Mouse (Mus musculus) liver, adult 2 months (tissue): ENCODE data around the gene Rab30. TPM values are rescaled to one million over a fixed set of nuclear protein-coding genes. Genes with fewer than 3 reads are reported as not detected.

Source experiments
- DNase-seq: peaks from one replicate; pipeline ENCODE4 v3.0.0-alpha.2; 2011; ENCODE audit warnings: low read depth, low spot score; ENCODE audit errors: extremely low read depth
- H3K27ac ChIP-seq: fragments of 200-500 bp; replicated peaks from 2 replicates; pipeline ENCODE4 v1.5.1; 2012; ENCODE audit warnings: low read depth, mild to moderate bottlenecking, control low read depth, inconsistent platforms, low read length; ENCODE audit not compliant: insufficient read depth
- H3K27me3 ChIP-seq: fragments of 200-500 bp; 2 replicates; pipeline ENCODE4 v1.6.1; 2012; ENCODE audit warnings: mild to moderate bottlenecking, moderate library complexity, low read length, inconsistent platforms; ENCODE audit not compliant: control insufficient read depth, insufficient read depth
- H3K36me3 ChIP-seq: fragments of 200-500 bp; 2 replicates; pipeline ENCODE4 v1.6.1; 2012; ENCODE audit warnings: low read length, inconsistent platforms; ENCODE audit not compliant: control insufficient read depth, insufficient read depth
- H3K4me1 ChIP-seq: fragments of 200-500 bp; 2 replicates; pipeline ENCODE4 v1.6.1; 2011; ENCODE audit warnings: low read length; ENCODE audit not compliant: control insufficient read depth, insufficient read depth
- H3K4me3 ChIP-seq: fragments of 200-500 bp; 2 replicates; pipeline ENCODE4 v1.5.1; 2011; ENCODE audit warnings: low read depth, mild to moderate bottlenecking, control low read depth, low read length, moderate library complexity; ENCODE audit not compliant: insufficient read depth
- H3K79me2 ChIP-seq: fragments of 200-500 bp; 2 replicates; pipeline ENCODE4 v1.6.1; 2012; ENCODE audit warnings: inconsistent platforms, mild to moderate bottlenecking, low read length, moderate library complexity; ENCODE audit not compliant: control insufficient read depth, insufficient read depth
- H3K9ac ChIP-seq: fragments of 200-500 bp; 2 replicates; pipeline ENCODE4 v1.6.1; 2012; ENCODE audit warnings: low read depth, mild to moderate bottlenecking, control low read depth, inconsistent platforms, low read length
- CTCF ChIP-seq: fragments of 200-500 bp; IDR thresholded peaks from 2 replicates; pipeline ENCODE4 v1.5.1; 2011; ENCODE audit warnings: low read depth, low read length, control low read depth
- POLR2A ChIP-seq: fragments of 200-500 bp; IDR thresholded peaks from 2 replicates; pipeline ENCODE4 v1.6.1; 2011; ENCODE audit warnings: low read length, control low read depth; ENCODE audit not compliant: insufficient read depth; ENCODE audit errors: extremely low read depth
- WGBS: fragments of 180-500 bp; shearing (Covaris S2); methylation state at CpG from one replicate; pipeline ENCODE4 v1.1.7; 2018; 5-methylcytosine and 5-hydroxymethylcytosine counted together
- polyA plus RNA-seq: library from polyadenylated mRNA; depleted of rRNA; stranded (reverse); fragments of >200 nt; gene quantifications from 2 replicates; pipeline ENCODE4 v1.2.3, GENCODE M21; 2012
- total RNA-seq: library from RNA; depleted of rRNA; stranded (reverse); fragments of >200 nt; gene quantifications from 2 replicates; pipeline ENCODE4 v1.2.3, GENCODE M21; 2014

The Rab30 gene
- total and polyA plus RNA-seq, 2 experiments, result 2.9 to 12.1 TPM

DNA sequence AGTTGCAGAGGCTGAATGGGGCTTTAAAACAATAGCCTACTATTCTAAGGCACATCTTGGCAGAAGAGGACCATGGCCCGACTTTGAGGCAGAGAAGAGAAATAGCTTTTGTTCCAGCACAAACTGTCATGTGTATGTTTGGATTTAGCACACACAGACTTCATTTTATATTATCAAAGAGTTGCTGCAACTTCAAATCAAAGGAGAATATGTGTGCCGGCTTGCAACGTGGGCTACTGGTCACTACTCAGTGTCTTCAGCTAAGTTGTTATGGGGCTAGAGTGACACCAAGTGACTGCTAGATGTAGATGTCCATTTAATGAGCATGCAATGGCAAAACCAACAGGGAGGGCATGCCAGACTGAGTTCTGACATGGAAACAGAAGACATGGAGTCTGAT, 86.6 kb downstream of the Rab30 start:
- no peaks in the 10 kb centered on the region for H3K4me1 ChIP-seq
- H3K9ac ChIP-seq, result no peak overlapping the region
- TF ChIP-seq CTCF (no peak), POLR2A (no peak)
- 44% methylated on average over 3 of the region's 3 CpGs for WGBS
- no peak overlapping the region for H3K27ac ChIP-seq
- H3K36me3 ChIP-seq, result peaks cover 29% of the 10 kb centered on the region
- no peak overlapping the region for H3K4me3 ChIP-seq
- peaks cover 4% of the 10 kb centered on the region; the same call in 1 of the 2 replicates for H3K79me2 ChIP-seq
- DNase-seq, result peak; percentile 42
- H3K27me3 ChIP-seq, result no peaks in the 10 kb centered on the region

- Histone ChIP-seq H3K9ac (no peak overlapping the region), H3K79me2 (no peaks in the 10 kb centered on the region; the same call in 1 of the 2 replicates), H3K4me3 (no peak overlapping the region), H3K27me3 (no peaks in the 10 kb centered on the region), H3K4me1 (no peaks in the 10 kb centered on the region), H3K36me3 (peaks cover 23% of the 10 kb centered on the region), H3K27ac (no peak overlapping the region)
- no peak for DNase-seq
- WGBS, result 84% methylated on average over 6 of the region's 6 CpGs
- no peak for TF ChIP-seq POLR2A
- no peak for TF ChIP-seq CTCF
These were observed 91.0 kb downstream of the Rab30 start for GRCm38 (mm10) chr7:92832395-92832794.

- Histone ChIP-seq H3K4me3 (no peak overlapping the region), H3K79me2 (no peaks in the 10 kb centered on the region), H3K36me3 (peaks cover 20% of the 10 kb centered on the region), H3K27ac (no peak overlapping the region), H3K4me1 (no peaks in the 10 kb centered on the region), H3K9ac (no peak overlapping the region), H3K27me3 (no peaks in the 10 kb centered on the region)
- TF ChIP-seq POLR2A (no peak), CTCF (no peak)
- peak; percentile 90 for DNase-seq
- WGBS, result 19% methylated on average over 2 of the region's 2 CpGs
These were observed 93.0 kb downstream of the Rab30 start for GRCm38 (mm10) chr7:92834391-92834790.

DNA sequence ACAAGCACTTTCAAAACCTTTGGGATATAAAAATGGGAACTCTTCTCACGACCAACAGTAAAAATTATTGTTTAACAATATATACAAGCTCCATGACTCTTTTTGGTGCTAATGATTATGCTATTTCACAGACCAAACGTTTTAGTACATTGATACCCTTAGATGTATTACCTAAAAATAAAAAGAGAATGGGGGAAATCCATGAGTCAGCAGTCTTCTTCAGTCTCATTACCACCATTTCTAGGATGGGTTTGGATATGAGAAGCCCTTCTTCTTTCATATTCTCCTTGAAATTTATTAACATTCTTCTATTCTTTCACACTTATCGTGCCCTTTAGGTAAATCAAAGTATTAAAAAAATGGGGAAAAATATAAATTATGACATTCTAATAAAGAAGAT, 95.0 kb downstream of the Rab30 start:
- H3K79me2 ChIP-seq, result no peaks in the 10 kb centered on the region
- H3K4me1 ChIP-seq, result no peaks in the 10 kb centered on the region
- DNase-seq, result no peak
- H3K4me3 ChIP-seq, result no peak overlapping the region
- H3K27me3 ChIP-seq, result no peaks in the 10 kb centered on the region
- WGBS, result 85% methylated on average over 3 of the region's 3 CpGs
- H3K9ac ChIP-seq, result no peak overlapping the region
- H3K36me3 ChIP-seq, result peaks cover 17% of the 10 kb centered on the region
- no peak for TF ChIP-seq POLR2A
- no peak for TF ChIP-seq CTCF
- no peak overlapping the region for H3K27ac ChIP-seq

GRCm38 (mm10) chr7:92837226-92837625, 95.8 kb downstream of the Rab30 start:
- H3K9ac ChIP-seq, result no peak overlapping the region
- peak; percentile 29 for DNase-seq
- no peak overlapping the region for H3K4me3 ChIP-seq
- TF ChIP-seq POLR2A (no peak), CTCF (no peak)
- no peaks in the 10 kb centered on the region for H3K4me1 ChIP-seq
- H3K27ac ChIP-seq, result no peak overlapping the region
- WGBS, result 64% methylated on average over 11 of the region's 11 CpGs
- H3K36me3 ChIP-seq, result peaks cover 13% of the 10 kb centered on the region
- H3K27me3 ChIP-seq, result no peaks in the 10 kb centered on the region
- H3K79me2 ChIP-seq, result no peaks in the 10 kb centered on the region

DNA sequence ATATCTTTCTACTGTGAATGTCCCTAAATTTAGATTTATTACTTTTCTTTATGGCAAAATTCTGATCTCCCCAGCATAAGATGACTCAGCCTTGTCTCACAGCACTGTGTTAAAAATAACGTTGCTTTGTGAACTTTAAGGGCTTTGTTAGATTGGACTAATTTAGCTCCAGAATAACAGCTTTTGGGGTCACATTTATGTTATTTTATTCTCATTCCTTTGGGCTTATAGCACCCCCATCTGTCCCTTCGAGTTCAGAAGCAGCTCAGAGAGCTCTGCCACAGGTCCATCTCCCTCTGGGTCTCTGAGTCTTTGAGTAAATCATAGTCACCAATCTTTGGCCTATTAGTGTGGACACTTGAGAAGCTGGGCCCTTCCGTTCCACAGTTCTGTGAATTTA, 96.5 kb downstream of the Rab30 start:
- Histone ChIP-seq H3K4me3 (no peak overlapping the region), H3K4me1 (no peaks in the 10 kb centered on the region), H3K27me3 (no peaks in the 10 kb centered on the region), H3K79me2 (no peaks in the 10 kb centered on the region), H3K36me3 (peaks cover 13% of the 10 kb centered on the region), H3K27ac (no peak overlapping the region), H3K9ac (no peak overlapping the region)
- 81% methylated on average over 3 of the region's 3 CpGs for WGBS
- TF ChIP-seq POLR2A (no peak), CTCF (no peak)
- DNase-seq, result no peak
